Mouse (Mus musculus) thymus, postnatal 14 days (tissue): ENCODE results near the gene Zfp72.

Experiments
- DNase-seq: peaks from one replicate; pipeline ENCODE4 v3.0.0; 2021

The Zfp72 gene

DNA sequence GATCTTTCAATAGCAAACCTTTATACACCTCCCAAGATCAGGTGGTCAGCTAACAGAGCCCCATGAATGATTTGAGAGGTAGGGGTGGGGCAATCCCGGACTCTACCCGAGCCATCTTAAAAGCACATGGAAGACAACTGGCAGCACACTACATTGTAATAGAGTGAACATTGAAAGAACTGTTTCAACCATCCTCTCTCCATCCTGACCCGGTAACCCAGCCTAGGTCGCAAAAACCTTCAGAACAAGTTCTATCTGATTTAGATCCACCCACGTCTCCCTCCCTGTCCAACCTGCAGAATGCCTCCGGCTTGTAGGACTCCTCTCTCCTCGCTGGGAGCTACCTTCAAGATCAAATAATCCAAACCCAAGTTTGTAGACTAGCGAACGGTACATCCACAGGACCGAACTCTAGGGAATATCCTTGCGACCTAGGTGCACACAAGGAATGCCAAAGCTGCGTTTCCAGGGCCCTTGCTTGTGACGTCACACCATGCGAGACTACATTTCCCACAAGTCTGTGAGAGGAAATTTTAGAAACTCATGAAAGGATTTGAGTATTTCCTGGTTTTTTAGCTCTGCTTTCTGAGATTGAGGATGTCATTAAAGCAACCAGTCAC, at the start of gene Zfp72:
Gene Zfp72, minus strand, starts transcription at position 466 of the 620 bp plus-strand sequence.
- DNase-seq, result peak; percentile 66

DNA sequence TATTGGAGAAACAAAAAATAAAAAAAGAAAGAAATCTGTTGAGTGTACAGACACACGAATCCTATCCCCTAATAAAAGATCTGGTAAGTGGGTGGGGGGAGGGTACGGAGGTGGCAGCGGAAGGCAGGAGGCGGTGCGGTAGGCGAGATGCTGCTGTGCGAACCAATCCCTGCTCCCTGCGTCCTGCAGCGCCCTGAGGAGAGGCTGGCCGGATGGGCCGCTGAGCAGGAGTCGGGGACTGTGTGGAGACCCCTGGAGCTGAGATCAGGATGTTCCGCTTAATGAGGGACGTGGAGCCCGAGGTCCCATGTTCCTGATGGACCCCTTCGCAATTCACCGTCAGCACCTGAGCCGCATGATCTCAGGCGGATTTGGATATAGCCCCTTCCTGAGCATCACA, 49.3 kb upstream of the Zfp72 start:
- DNase-seq, result no peak

- DNase-seq, result no peak
Observed at GRCm38 (mm10) chr13:74399298-74399839, 8.7 kb upstream of the Zfp72 start, which contains the start of gene Ftl1-ps1. Gene Ftl1-ps1 (plus strand): TSS chr13:74399694.

- no peak for DNase-seq
Observed at GRCm38 (mm10) chr13:74391156-74391555, 520 bp upstream of the Zfp72 start.

DNA sequence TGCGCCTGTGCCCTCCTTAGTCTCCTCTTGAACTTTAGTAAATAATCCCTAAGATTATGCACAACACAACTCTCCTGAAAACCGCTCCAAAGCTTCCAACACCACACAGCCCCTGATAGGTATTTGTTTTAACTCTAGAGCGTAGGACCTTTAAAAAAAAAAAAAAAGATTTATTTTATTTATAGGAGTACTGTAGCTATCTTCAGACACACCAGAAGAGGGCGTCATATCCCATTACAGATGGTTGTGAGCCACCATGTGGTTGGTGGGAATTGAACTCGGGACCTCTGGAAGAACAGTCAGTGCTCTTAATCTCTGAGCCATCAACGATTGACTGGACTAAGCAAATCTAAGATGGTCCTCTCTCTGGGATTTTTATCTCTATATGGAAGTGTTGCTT, 906 bp downstream of the Zfp72 start:
- DNase-seq, result no peak

- no peak for DNase-seq
Observed at GRCm38 (mm10) chr13:74382289-74382688, 8.3 kb downstream of the Zfp72 start.

DNA sequence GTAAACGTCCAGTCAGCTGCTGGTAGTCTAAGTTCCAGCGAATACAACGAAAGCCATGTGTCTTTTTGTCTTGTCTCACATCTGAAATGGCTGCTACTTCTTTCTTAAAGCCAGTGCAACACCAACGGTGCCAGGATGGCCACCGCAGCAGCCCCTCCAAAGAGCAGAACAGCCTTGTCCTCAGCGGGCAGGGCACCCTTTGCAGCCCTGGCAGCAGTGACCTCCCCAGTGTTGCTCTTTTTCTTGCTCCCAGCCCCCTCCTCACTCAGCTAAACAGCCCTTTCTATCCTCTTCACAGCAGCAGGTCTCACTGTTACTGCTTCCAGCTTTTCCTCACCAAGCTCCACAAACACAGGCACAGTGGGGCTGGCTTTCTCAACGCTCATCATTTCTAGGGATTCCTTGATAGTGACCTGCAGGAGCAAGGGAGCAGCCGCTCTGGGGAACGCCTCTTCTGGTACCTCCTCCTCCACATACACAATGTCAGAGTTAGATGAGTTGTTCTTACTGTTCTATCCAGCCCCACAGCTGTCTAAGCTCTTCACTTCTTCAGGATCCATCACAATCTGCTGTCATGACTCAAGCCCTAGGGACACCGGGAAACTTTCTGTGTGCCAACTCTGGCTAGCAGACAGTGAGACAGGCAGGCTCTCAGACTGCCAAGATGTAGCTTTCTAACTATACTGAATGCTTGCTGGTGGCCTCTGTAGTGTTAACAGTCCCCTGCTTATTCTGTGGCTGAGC, 8.9 kb downstream of the Zfp72 start:
- DNase-seq, result no peak

- no peak for DNase-seq
Observed at GRCm38 (mm10) chr13:74363859-74364235, 26.8 kb downstream of the Zfp72 start, which contains the start of gene Lrrc14b. Gene Lrrc14b (minus strand): TSS chr13:74364005.

DNA sequence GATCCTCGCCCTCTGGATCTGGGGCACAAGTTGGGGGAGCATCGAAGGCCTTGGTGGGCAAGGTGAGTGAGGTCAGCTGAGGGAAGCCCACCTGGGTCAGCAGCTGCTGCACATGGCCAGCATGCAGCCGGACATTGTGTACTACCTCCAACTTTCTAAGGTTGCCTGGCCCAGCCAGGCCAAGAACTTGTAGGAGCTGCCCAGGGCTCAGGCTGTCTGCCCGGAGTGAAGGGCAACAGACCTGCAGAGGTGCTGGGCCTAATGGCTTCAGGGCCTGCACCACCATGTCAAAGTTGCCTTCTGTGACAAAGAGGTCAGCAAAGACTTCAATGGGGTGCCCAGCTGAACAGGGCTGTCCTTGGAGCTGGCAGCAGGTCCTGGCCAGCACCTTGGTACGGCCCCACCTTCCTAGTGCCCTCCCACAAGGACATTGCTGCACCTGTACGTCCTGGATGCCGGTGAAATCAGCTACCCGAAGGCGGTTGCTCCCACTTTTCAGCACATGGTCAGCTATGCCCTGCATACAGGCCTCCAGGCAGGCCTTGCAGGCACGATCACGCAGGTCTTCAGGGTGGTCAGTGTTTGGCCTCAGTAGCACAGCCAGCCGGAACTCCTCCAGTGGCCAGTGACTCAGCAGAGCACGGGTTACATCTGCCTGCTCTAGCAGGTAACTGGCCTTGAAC, 27.3 kb downstream of the Zfp72 start:
- no peak for DNase-seq

- no peak for DNase-seq
Observed at GRCm38 (mm10) chr13:74362218-74362617, 28.4 kb downstream of the Zfp72 start.

DNA sequence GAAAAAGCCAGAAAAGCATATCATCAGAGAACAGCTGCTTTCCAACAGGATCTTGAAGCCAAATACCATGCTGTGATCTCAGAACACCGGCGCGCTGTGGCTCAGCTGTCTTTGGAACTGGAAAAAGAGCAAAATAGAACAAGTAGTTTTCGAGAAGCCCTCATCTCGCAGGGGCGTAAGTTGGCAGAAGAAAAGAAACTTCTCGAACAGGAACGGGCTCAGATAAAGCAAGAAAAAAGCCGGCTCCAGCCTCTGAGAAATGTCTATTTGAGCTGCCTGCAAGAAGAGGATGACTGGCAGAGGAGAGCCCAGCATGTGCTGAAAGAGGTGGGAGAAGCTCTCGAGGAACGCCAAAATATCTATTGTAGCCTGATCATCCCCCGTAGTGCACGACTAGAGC, 34.1 kb downstream of the Zfp72 start:
- no peak for DNase-seq

DNA sequence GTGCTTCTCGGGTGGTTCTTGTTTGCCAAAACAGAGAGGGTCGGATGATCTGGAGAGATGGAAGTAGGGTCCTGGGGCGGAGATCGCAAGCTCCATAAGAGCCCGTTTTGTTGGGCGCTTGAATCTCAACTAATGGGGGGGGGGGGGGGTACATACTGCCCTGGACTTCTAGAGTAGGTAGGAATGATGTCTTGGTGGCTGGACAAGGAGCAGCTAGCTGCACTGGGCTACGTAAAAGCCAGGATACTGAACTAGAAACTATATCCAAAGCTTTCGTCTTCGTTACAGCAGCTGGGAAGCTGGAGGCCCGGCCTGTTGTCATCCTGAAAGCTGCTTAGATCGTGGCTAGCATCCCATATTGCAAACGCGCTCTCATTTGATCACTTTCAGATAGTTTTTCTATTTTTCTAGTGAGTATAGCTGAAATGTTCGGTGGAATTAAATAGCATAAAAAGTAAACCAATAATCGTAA, 40.2 kb downstream of the Zfp72 start:
- peak; percentile 21 for DNase-seq

DNA sequence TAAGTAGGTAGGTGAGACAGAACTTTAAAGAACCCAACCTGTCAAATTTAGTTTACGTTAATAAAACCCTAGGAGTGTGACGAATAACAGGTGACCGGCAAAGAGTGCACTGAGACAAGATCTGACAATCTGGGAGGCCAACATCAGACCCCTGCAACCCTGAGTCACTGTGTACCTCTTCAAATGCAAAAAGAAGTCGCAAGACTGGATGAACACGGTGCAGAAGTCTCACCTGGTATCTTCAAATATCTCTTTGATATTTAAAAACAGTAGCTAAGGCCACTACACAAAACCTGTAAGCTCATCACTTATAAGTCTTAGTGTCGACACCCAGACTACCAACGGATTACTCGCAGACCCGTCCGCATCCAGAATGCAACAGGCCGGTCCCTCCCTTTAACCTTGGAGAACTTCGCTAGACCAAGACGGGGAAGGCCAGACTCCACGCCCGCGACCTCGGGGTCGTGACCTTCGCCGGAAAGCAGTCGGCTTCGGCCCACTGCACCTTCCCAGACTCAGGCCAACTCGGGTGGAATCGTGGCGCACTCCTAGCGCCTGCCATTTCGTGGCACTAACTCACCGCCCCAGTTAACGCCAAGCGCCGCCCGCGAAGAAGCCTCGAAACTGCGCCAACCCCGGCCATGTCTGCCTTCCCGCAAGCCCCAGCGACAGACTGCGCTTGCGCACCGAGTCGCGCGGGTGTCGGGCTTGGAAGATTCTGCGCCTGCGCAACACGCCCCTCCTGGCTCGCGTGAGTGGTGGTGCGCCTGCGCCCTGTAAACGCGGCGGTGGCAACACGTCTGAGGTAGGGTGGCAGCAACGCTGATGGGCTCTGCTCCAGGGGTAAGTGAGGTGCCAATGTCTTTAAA, 40.8 kb downstream of the Zfp72 start, which contains the start of the genes Sdha and Ccdc127:
Gene Sdha, minus strand, starts transcription at position 715 of the 869 bp plus-strand sequence.
Gene Ccdc127, plus strand, starts transcription at position 744 of the 869 bp plus-strand sequence.
- DNase-seq, result peak; percentile 97

DNA sequence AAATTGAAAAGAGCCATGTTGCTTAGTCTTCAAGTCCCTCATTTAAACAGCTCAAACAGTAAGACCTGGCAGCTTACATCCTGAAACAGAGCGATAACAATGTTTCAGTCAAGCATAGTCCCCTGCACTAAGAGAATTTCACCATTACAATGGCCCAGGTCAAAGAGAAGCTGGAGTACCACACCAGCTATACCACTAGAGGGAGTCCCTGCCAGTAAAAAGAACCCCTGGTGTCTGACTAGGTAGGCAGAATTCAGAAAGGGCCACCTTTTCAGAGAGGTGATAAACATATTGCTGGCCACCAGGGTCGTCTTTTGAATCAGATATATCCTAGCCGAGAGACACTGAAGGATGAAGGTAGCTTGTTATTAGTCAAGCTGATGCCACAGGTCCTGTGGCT, 49.6 kb downstream of the Zfp72 start:
- peak; percentile 63 for DNase-seq

DNA sequence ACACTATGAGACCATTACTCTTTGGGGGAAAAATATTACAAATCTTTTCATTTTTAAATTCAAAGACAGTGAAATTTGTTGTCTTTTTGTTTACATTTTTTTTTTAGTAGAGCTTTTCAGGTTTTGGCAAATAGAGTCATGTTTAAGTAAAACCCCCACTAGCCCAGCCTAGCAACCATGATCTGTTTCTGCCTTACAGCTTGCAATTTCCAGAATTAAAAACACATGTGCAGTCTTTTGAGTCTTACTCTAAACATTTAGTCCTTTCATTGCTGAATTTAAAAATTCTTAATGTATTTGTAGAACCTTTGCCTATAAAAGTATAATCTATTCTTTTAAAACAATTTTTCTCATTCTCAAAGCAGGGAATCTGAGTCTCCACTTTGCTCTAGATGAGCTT, 61.3 kb downstream of the Zfp72 start:
- no peak for DNase-seq
